Mouse (Mus musculus): ENCODE data around the gene Ticam1. TPM values are rescaled to one million over a fixed set of nuclear protein-coding genes. Genes with fewer than 3 reads are reported as not detected.

Ticam1 gene
- polyA plus RNA-seq, 1 experiment from 2014 or later: 1.2 TPM

DNA sequence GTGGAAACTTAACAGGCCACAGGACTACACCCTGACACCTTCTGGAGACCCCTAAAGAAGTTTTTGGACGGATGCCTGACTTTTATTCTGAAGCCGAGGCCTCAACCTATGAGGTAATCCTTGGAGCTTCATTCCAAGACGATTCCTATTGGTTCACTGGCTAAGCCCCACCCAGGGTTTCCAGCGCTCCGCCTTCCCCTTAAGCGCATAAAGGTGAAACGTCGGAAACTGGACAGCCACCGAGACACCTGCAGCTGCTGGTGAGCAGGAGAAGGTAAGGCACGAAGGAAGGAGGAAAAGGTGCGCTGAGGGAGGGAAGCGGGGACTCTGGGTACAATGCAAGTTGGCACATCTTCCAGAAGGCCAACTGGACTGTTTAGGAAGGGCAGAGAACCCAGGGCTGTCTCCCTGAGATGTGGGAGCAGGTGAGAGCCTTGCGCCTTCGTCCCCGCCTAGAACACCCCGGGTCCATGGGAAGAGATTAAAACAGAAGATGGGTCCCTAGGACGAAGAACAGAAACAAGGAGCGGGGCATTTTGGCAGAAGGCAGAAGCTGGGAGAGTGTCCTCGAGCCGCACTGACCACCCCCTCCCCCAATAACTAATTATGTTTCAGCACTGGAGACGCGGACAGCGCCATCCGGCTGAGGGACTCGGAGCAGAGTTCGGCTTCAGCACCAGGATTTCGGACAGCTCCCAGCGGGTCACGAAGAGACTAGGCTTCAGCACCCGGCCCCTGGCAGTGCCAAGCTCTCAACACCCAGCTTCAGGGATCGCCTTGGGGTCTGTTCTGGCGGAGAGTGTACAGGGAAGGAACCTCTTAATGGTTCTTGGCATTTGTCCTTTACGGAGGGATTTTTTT, 34.8 kb downstream of the Ticam1 start:
- H3K9ac ChIP-seq (replicated peaks): peak overlapping the region; percentile 58
- under 1% methylated on average over 33 of the region's 33 CpGs for WGBS
- no peaks in the 10 kb centered on the region for H3K36me3 ChIP-seq
- peak; percentile 94 for ATAC-seq (ENCODE audit: low FRiP score)
- H3K4me1 ChIP-seq: peaks cover 16% of the 10 kb centered on the region; the same call in 1 of the 2 replicates
- peak overlapping the region; percentile 64 for H3K4me2 ChIP-seq
- peaks cover 18% of the 10 kb centered on the region; the same call in 1 of the 2 replicates for H3K27me3 ChIP-seq (replicated peaks)
- no peaks in the 10 kb centered on the region for H3K9me3 ChIP-seq (replicated peaks)
- H3K4me3 ChIP-seq (replicated peaks): peak overlapping the region; percentile 51
- peak overlapping the region; percentile 58 for H3K27ac ChIP-seq (replicated peaks)

DNA sequence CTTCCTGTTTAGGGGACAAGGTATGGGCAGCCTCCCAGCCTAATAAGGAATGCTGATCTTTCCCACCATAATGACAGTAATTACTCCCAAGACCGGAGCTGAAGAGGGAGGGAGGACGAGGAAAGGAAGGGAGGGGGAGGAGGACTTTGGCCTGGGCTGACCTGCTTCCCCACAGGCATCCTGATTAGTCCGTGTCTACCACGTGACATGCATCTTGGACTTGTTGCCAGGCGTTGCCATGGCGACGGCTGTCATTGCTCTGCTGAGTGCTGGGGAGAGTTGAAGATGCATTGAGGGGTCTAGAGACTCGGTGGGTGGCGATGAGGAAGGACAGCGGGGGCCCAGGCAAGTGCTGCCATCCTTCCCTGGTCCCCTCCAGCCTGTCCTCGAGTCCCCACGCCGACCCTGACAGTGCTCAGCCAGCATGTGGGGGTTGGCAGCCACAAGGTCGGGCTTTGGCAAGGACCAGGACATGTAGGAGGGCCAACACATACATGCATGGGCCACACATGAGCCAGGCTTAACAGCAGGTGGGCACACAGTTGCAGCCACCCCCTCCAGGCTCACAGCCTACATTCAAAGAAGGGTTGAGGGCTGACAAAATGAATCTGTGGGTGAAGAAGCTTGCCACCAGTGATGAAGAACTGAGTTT, 42.6 kb downstream of the Ticam1 start:
- ATAC-seq (ENCODE audit: low FRiP score): peak; percentile 95
- Histone ChIP-seq H3K9me3 (replicated peaks) (no peaks in the 10 kb centered on the region), H3K27ac (replicated peaks) (peak overlapping the region; percentile 60), H3K4me1 (peaks cover 13% of the 10 kb centered on the region), H3K27me3 (replicated peaks) (no peaks in the 10 kb centered on the region), H3K36me3 (no peaks in the 10 kb centered on the region), H3K9ac (replicated peaks) (no peak overlapping the region), H3K4me3 (replicated peaks) (peak overlapping the region; percentile 10; the same call in 1 of the 2 replicates), H3K4me2 (peak overlapping the region; percentile 50)
- under 1% methylated on average over 14 of the region's 14 CpGs for WGBS

DNA sequence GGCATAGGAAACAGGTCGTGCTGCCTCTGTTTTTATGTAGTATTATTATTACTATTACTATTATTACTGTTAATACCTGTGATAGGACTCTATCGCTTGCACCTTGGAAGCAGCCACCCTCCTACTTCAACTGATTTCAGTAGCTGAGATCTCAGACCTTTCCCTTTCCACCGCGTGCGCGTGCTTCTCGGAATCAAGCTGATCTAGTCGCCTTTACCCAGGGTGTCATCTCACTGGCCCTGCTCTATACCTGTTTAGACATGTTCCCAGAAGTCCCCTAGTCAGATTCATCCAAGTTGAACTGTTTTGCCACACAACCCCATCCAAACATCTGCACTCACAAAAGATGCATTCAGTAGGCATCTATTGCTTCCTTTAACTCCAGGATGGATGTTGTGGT, 43.2 kb downstream of the Ticam1 start:
- H3K4me3 ChIP-seq (replicated peaks): peak overlapping the region; percentile 10; the same call in 1 of the 2 replicates
- H3K9me3 ChIP-seq (replicated peaks): no peaks in the 10 kb centered on the region
- peaks cover 13% of the 10 kb centered on the region for H3K4me1 ChIP-seq
- peak overlapping the region; percentile 60 for H3K27ac ChIP-seq (replicated peaks)
- H3K4me2 ChIP-seq: peak overlapping the region; percentile 50
- no peaks in the 10 kb centered on the region for H3K27me3 ChIP-seq (replicated peaks)
- ATAC-seq (ENCODE audit: low FRiP score): peak; percentile 43; the same call in 1 of the 2 replicates
- no peaks in the 10 kb centered on the region for H3K36me3 ChIP-seq
- 43% methylated on average over 8 of the region's 8 CpGs for whole genome bisulfite sequencing
- H3K9ac ChIP-seq (replicated peaks): no peak overlapping the region

DNA sequence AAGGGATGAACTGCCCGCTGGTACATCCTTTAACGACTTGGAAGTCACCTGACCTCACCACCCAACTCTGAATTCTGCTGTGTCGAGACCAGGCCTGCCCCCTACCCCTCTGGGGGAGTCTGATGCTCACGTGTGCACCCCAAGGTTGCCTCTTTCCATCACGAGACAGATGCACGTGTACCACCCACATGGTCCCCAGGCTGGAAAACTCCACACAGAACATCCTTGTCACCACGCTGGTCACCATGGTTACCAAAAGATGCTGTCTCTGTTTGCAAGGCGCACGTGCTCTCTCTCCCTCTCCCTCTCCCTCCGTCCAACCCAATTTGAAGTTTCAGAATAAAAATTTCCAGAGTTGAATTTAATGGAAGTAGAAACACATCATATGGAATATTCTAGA, 46.6 kb downstream of the Ticam1 start:
- Histone ChIP-seq H3K4me2 (no peak overlapping the region), H3K4me1 (peaks cover 13% of the 10 kb centered on the region), H3K27me3 (replicated peaks) (no peaks in the 10 kb centered on the region), H3K4me3 (replicated peaks) (no peak overlapping the region), H3K36me3 (no peaks in the 10 kb centered on the region), H3K27ac (replicated peaks) (no peak overlapping the region), H3K9ac (replicated peaks) (no peak overlapping the region), H3K9me3 (replicated peaks) (no peaks in the 10 kb centered on the region)
- ATAC-seq (ENCODE audit: low FRiP score): no peak
- WGBS: 61% methylated on average over 10 of the region's 10 CpGs

DNA sequence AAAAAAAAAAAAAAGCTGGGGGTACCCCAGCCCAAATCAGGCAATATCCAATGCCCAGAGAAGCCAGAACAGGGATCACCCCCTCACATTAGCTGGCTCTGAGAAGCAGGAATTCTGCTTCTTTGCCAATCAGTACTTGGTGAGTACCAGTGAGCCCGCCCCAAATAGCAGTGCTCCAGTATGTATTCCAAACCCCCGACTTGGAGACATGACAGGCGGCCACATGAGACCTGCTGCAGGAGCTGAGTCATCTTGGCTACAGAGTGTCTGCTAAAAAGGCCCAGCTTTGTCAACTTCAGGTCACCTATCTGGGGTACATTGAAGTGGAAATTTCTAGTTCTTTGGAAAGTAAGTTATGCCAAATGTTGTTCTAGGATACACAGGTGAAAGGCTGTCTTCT, 50.0 kb downstream of the Ticam1 start:
- 78% methylated on average over 3 of the region's 3 CpGs for WGBS

DNA sequence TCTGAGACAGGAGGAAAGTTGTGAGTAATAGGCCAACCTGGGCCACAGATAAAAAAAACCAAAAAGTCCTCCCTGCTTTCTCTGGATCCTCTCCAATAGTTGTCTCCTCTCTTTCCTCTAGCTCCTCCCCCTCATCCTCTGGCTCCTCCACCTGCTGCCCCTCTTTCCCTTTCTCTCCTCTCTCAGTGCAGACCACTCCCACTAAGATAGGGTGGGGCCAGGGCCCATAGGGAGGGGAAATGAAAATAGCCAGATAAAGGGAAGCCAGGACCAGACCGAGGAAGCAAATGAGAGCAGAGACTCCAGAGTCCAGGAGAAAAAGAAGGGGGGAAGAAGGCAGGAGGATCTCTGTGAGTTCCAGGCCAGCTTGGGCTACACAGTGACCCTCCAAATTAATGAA, 51.7 kb downstream of the Ticam1 start:
- H3K9me3 ChIP-seq (replicated peaks): no peaks in the 10 kb centered on the region

More for the DNA sequence above, 50.0 kb downstream of the Ticam1 start:
- Histone ChIP-seq H3K27ac (replicated peaks) (no peak overlapping the region), H3K4me2 (no peak overlapping the region), H3K9me3 (replicated peaks) (no peaks in the 10 kb centered on the region), H3K36me3 (no peaks in the 10 kb centered on the region), H3K4me3 (replicated peaks) (no peak overlapping the region), H3K9ac (replicated peaks) (no peak overlapping the region), H3K4me1 (no peaks in the 10 kb centered on the region), H3K27me3 (replicated peaks) (no peaks in the 10 kb centered on the region)
- ATAC-seq (ENCODE audit: low FRiP score): no peak

DNA sequence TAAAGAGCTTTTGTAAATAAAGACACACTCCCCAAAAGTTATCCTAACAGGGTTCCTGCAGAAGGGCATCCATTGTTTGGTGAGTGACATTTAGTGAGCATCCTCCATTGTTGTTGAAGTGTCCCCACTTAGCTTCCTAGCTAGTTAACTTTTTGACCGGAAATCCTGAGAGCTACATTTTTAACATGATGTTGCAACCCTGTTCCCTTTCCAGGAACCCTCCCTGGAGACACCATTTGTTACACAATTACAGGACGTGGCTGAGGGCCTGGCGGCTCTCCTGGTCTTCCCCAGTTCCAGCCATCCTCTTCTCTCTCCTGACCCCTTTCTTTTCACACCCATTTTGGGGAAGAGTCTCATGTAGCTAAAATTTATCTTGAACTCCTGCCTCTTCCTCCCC, 56.8 kb downstream of the Ticam1 start:
- Histone ChIP-seq H3K4me2 (no peak overlapping the region), H3K4me1 (peaks cover 40% of the 10 kb centered on the region), H3K36me3 (no peaks in the 10 kb centered on the region), H3K27me3 (replicated peaks) (no peaks in the 10 kb centered on the region), H3K9ac (replicated peaks) (no peak overlapping the region), H3K9me3 (replicated peaks) (no peaks in the 10 kb centered on the region), H3K27ac (replicated peaks) (no peak overlapping the region), H3K4me3 (replicated peaks) (no peak overlapping the region)
- WGBS: 61% methylated on average over 3 of the region's 3 CpGs
- no peak for ATAC-seq (ENCODE audit: low FRiP score)

More for the DNA sequence above, 51.7 kb downstream of the Ticam1 start:
- 39% methylated on average over 1 of the region's 1 CpGs for WGBS
- ATAC-seq (ENCODE audit: low FRiP score): no peak
- Histone ChIP-seq H3K36me3 (no peaks in the 10 kb centered on the region), H3K4me1 (no peaks in the 10 kb centered on the region), H3K27ac (replicated peaks) (no peak overlapping the region), H3K4me3 (replicated peaks) (no peak overlapping the region), H3K27me3 (replicated peaks) (no peaks in the 10 kb centered on the region), H3K9ac (replicated peaks) (no peak overlapping the region), H3K4me2 (no peak overlapping the region)

MicroRNAs encoded within 50 kb of the gene (microRNA counts, 519-probe panel; counts per million panel counts)
- microRNA mmu-miR-7b: 1,980 counts per million, percentile 41 among the panel's probes with 10 or more counts

Small RNA genes lying within 50 kb of the gene (microRNA-seq; reads per million reads assigned to microRNA genes)
- gene Mir7b: 657 reads per million, percentile 75 among the genes with 10 or more reads in this experiment

Other genes with a start within 250 kb of the Ticam1 start
- 105 and 114 TPM in 2 replicates for gene Sh3gl1, start 240.2 kb downstream of the Ticam1 start, polyA plus RNA-seq (2015; fragmentation: Nextera tagmentation; extraction: Ambion mirVana)
- gene Chaf1a, start 236.3 kb downstream of the Ticam1 start, polyA plus RNA-seq (2015; fragmentation: Nextera tagmentation; extraction: Ambion mirVana): 4.0 and 10.1 TPM in 2 replicates
- gene Ubxn6, start 201.8 kb downstream of the Ticam1 start, polyA plus RNA-seq (2015; fragmentation: Nextera tagmentation; extraction: Ambion mirVana): 65.3 and 79.4 TPM in 2 replicates
- 124 and 134 TPM in 2 replicates for gene Hdgfl2, start 197.2 kb downstream of the Ticam1 start, polyA plus RNA-seq (2015; fragmentation: Nextera tagmentation; extraction: Ambion mirVana)
- gene Plin4, start 167.0 kb downstream of the Ticam1 start, polyA plus RNA-seq (2015; fragmentation: Nextera tagmentation; extraction: Ambion mirVana): 0.09 and 0.10 TPM in 2 replicates
- gene Plin5, start 159.2 kb downstream of the Ticam1 start, polyA plus RNA-seq (2015; fragmentation: Nextera tagmentation; extraction: Ambion mirVana): 2.4 and 2.7 TPM in 2 replicates
- 0.22 and 0.63 TPM in 2 replicates for gene Lrg1, start 154.8 kb downstream of the Ticam1 start, polyA plus RNA-seq (2015; fragmentation: Nextera tagmentation; extraction: Ambion mirVana)
- 12.3 and 16.2 TPM in 2 replicates for gene Sema6b, start 136.4 kb downstream of the Ticam1 start, polyA plus RNA-seq (2015; fragmentation: Nextera tagmentation; extraction: Ambion mirVana)
- 10.5 and 10.6 TPM in 2 replicates for gene Tnfaip8l1, start 114.3 kb downstream of the Ticam1 start, polyA plus RNA-seq (2015; fragmentation: Nextera tagmentation; extraction: Ambion mirVana)
- gene Mydgf, start 92.9 kb downstream of the Ticam1 start, polyA plus RNA-seq (2015; fragmentation: Nextera tagmentation; extraction: Ambion mirVana): 80.3 and 82.3 TPM in 2 replicates
- 22.4 and 27.2 TPM in 2 replicates for gene Dpp9, start 57.9 kb downstream of the Ticam1 start, polyA plus RNA-seq (2015; fragmentation: Nextera tagmentation; extraction: Ambion mirVana)
- gene Fem1a, start 20.0 kb downstream of the Ticam1 start, polyA plus RNA-seq (2015; fragmentation: Nextera tagmentation; extraction: Ambion mirVana): 16.2 and 16.9 TPM in 2 replicates
- gene Plin3, start 16.1 kb upstream of the Ticam1 start, polyA plus RNA-seq (2015; fragmentation: Nextera tagmentation; extraction: Ambion mirVana): 13.2 and 28.7 TPM in 2 replicates
- gene Arrdc5, start 23.5 kb upstream of the Ticam1 start, polyA plus RNA-seq (2015; fragmentation: Nextera tagmentation; extraction: Ambion mirVana): 0.34 TPM in 1 of 2 replicates, not detected in the other
- 13.8 and 59.4 TPM in 2 replicates for gene Uhrf1, start 26.5 kb upstream of the Ticam1 start, polyA plus RNA-seq (2015; fragmentation: Nextera tagmentation; extraction: Ambion mirVana)
- gene Kdm4b, start 49.3 kb upstream of the Ticam1 start, polyA plus RNA-seq (2015; fragmentation: Nextera tagmentation; extraction: Ambion mirVana): 59.1 and 65.2 TPM in 2 replicates
- 206 and 247 TPM in 2 replicates for gene Ptprs, start 199.7 kb upstream of the Ticam1 start, polyA plus RNA-seq (2015; fragmentation: Nextera tagmentation; extraction: Ambion mirVana)
- not detected in 2 replicates for gene Znrf4, start 235.6 kb upstream of the Ticam1 start, polyA plus RNA-seq (2015; fragmentation: Nextera tagmentation; extraction: Ambion mirVana)